Mouse (Mus musculus) forebrain, embryonic 16.5 days (tissue): Measurements from ENCODE around the gene Myo10. TPM values are rescaled to one million over a fixed set of nuclear protein-coding genes. Genes with fewer than 3 reads are reported as not detected.

Experiments used
- ATAC-seq: fragments of 200-750 bp; cut with Nextera tagmentation; 2 replicates; pipeline ENCODE4 v1.8.0; 2017; ENCODE audit warnings: mild to moderate bottlenecking, moderate library complexity
- H3K27ac ChIP-seq: fragments of 300-500 bp; sonication (generic); 2 replicates; pipeline ENCODE4 v1.5.1; 2014; ENCODE audit warnings: low read length, control low read depth
- H3K27me3 ChIP-seq: fragments of 300-500 bp; sonication (generic); replicated peaks from 2 replicates; pipeline ENCODE4 v1.6.1; 2014; ENCODE audit warnings: low read length; ENCODE audit not compliant: control insufficient read depth, insufficient read depth
- H3K36me3 ChIP-seq: fragments of 300-500 bp; sonication (generic); 2 replicates; pipeline ENCODE4 v1.6.1; 2014; ENCODE audit not compliant: control insufficient read depth, insufficient read depth
- H3K4me1 ChIP-seq: fragments of 300-500 bp; sonication (generic); replicated peaks from 2 replicates; pipeline ENCODE4 v1.6.1; 2014; ENCODE audit warnings: low read length; ENCODE audit not compliant: control insufficient read depth, insufficient read depth
- H3K4me2 ChIP-seq: fragments of 300-500 bp; sonication (generic); 2 replicates; pipeline ENCODE4 v1.6.1; 2014; ENCODE audit warnings: mild to moderate bottlenecking, low read length, control low read depth
- H3K4me3 ChIP-seq: fragments of 300-500 bp; sonication (generic); replicated peaks from 2 replicates; pipeline ENCODE4 v1.5.1; 2014; ENCODE audit warnings: mild to moderate bottlenecking, low read length, control low read depth
- H3K9ac ChIP-seq: fragments of 300-500 bp; sonication (generic); replicated peaks from 2 replicates; pipeline ENCODE4 v1.6.1; 2014; ENCODE audit warnings: low read depth, low read length, control low read depth
- H3K9me3 ChIP-seq: fragments of 300-500 bp; sonication (generic); 2 replicates; pipeline ENCODE4 v1.6.1; 2016; ENCODE audit warnings: low read length; ENCODE audit not compliant: control insufficient read depth
- WGBS: fragments of 180-500 bp; shearing (Covaris S2); extraction: QIAGEN DNeasy Blood & Tissue Kit; methylation state at CpG from one replicate; pipeline ENCODE4 v1.1.7; 2014; 5-methylcytosine and 5-hydroxymethylcytosine counted together
- polyA plus RNA-seq: library from polyadenylated mRNA; unstranded; fragments of >200 nt; fragmentation: Nextera tagmentation; extraction: Ambion mirVana; gene quantifications from 2 replicates; pipeline ENCODE4 v1.2.1, GENCODE M21; 2015

Myo10 gene
- polyA plus RNA-seq, 1 experiment from 2014 or later = 38.4 TPM

GRCm38 (mm10) chr15:25858611-25859058, 236.3 kb downstream of the Myo10 start:
- Histone ChIP-seq H3K36me3 (no peaks in the 10 kb centered on the region), H3K9ac (no peak overlapping the region), H3K27me3 (no peaks in the 10 kb centered on the region), H3K4me2 (no peak overlapping the region), H3K27ac (no peak overlapping the region), H3K9me3 (no peaks in the 10 kb centered on the region), H3K4me3 (no peak overlapping the region), H3K4me1 (no peaks in the 10 kb centered on the region)
- 83% methylated on average over 10 of the region's 12 CpGs for WGBS
- ATAC-seq = no peak

GRCm38 (mm10) chr15:25859469-25859868, 237.1 kb downstream of the Myo10 start:
- Histone ChIP-seq H3K4me1 (no peaks in the 10 kb centered on the region), H3K9ac (no peak overlapping the region), H3K9me3 (no peaks in the 10 kb centered on the region), H3K36me3 (no peaks in the 10 kb centered on the region), H3K27ac (no peak overlapping the region), H3K4me3 (no peak overlapping the region), H3K27me3 (no peaks in the 10 kb centered on the region), H3K4me2 (no peak overlapping the region)
- ATAC-seq = no peak
- 62% methylated on average over 3 of the region's 3 CpGs for WGBS

- Histone ChIP-seq H3K4me3 (no peak overlapping the region), H3K4me2 (no peak overlapping the region), H3K9ac (no peak overlapping the region), H3K27ac (no peak overlapping the region), H3K27me3 (no peaks in the 10 kb centered on the region), H3K9me3 (no peaks in the 10 kb centered on the region), H3K36me3 (no peaks in the 10 kb centered on the region), H3K4me1 (no peaks in the 10 kb centered on the region)
- WGBS = 82% methylated on average over 7 of the region's 7 CpGs
- no peak for ATAC-seq
Measured at GRCm38 (mm10) chr15:25861900-25862299, 239.6 kb downstream of the Myo10 start.

Other genes starting within 250 kb of the Myo10 start
- 198 and 206 TPM in 2 replicates for gene Basp1, start 208.8 kb upstream of the Myo10 start, polyA plus RNA-seq
- gene Retreg1, start 220.7 kb downstream of the Myo10 start, polyA plus RNA-seq = 6.6 and 8.2 TPM in 2 replicates